Mouse (Mus musculus) mature B cell (primary cell): ENCODE measurements around the gene Srrm2.

Experiments
- in situ Hi-C: fragments of 300-500 bp; cut with MboI; formaldehyde crosslinking; loops from 2 replicates; pipeline ENCODE4 v1.14.3; 2019

The Srrm2 gene

GRCm38 (mm10) chr17:23853292-23853691 lies 63.0 kb downstream of the Srrm2 start:
- in situ Hi-C loops: loop anchor here (10.0 kb wide), 1 partner anchor 112 kb away; no protein-coding TSS in a partner anchor

GRCm38 (mm10) chr17:23854229-23854765 lies 64.0 kb downstream of the Srrm2 start:
- in situ Hi-C loops: loop anchor here (10.0 kb wide), 1 partner anchor 111 kb away; no protein-coding TSS in a partner anchor

- in situ Hi-C loops: loop anchor here (10.0 kb wide), 1 partner anchor 108 kb away; no protein-coding TSS in a partner anchor
Observed at GRCm38 (mm10) chr17:23857193-23857592, 66.9 kb downstream of the Srrm2 start.

- in situ Hi-C loops: loop anchor here (10.0 kb wide), 1 partner anchor 107 kb away; no protein-coding TSS in a partner anchor
Observed at GRCm38 (mm10) chr17:23857913-23858312, 67.6 kb downstream of the Srrm2 start.

GRCm38 (mm10) chr17:23862926-23863325 lies 72.6 kb downstream of the Srrm2 start:
- in situ Hi-C loops: no loop called here

GRCm38 (mm10) chr17:23867756-23868155 lies 77.4 kb downstream of the Srrm2 start, which contains the start of gene Prss21:
Gene Prss21, plus strand, starts transcription at chr17:23868056.
- in situ Hi-C loops: no loop called here

- in situ Hi-C loops: no loop called here
Observed at GRCm38 (mm10) chr17:23868513-23868912, 78.2 kb downstream of the Srrm2 start.
